Mouse (Mus musculus) T-cell, adult 2 months (primary cell): ENCODE data around the gene Syne3.
A peak's percentile ranks its signal among the peaks of the same experiment; 100 is the strongest.

ENCODE experiments used
- DNase-seq: peaks from one replicate; pipeline ENCODE4 v3.0.0; 2022; ENCODE audit warnings: low spot score

The Syne3 gene

GRCm38 (mm10) chr12:105009370-105010212, at the start of gene Syne3:
Gene Syne3, minus strand, starts transcription at chr12:105009809.
- DNase-seq, result peak; percentile 60

- DNase-seq, result no peak
These were observed 45.7 kb upstream of the Syne3 start for GRCm38 (mm10) chr12:105055308-105055707.

GRCm38 (mm10) chr12:105054041-105054440, 44.4 kb upstream of the Syne3 start:
- DNase-seq, result no peak

DNA sequence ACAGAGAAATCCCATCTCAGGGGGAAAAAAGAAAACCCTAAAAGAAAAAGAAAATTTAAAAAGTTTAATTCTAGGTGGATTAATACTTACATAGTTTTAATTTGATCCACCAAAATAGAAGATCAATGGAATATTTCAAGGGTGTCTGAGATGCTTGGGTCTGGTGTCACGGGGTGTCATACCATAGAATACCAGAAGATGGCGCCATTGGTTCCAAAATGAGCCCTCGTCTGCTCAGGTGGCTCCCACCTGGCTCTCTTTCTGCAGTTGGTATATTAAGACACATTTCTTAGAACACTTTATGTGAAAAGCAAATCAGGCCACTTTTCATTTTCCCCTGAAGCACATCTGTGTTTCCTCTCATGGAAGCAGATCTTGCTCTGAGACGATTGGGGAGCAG, 41.3 kb upstream of the Syne3 start:
- peak; percentile 31 for DNase-seq

GRCm38 (mm10) chr12:105049813-105050212, 40.2 kb upstream of the Syne3 start:
- DNase-seq, result no peak

- DNase-seq, result no peak
These were observed 38.8 kb upstream of the Syne3 start for GRCm38 (mm10) chr12:105048301-105048863.

GRCm38 (mm10) chr12:105044775-105045174, 35.2 kb upstream of the Syne3 start:
- DNase-seq, result no peak

DNA sequence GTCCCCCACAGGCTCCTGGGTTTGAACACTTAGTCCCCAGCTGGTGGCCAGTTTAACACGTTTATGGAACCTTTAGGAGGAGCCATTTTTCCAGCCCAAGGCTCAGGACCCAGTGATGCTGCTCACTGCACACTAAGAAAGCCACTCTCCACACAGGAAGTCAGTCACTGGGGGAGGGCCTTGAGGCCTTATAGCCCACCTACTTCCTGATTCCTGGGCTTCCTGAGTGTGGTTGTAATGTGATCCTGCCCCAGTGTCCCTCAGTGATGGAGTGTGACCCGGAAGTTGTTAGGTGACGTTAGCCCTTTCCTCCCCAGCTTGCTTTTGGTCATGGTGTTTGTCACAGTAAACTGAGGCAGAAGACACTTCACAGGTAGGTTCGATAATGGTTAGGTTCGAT, 33.5 kb upstream of the Syne3 start:
- no peak for DNase-seq

GRCm38 (mm10) chr12:105040950-105041349, 31.3 kb upstream of the Syne3 start:
- no peak for DNase-seq

GRCm38 (mm10) chr12:105039578-105040289, 30.1 kb upstream of the Syne3 start:
- no peak for DNase-seq

GRCm38 (mm10) chr12:105038918-105039317, 29.3 kb upstream of the Syne3 start:
- no peak for DNase-seq

GRCm38 (mm10) chr12:105038211-105038610, 28.6 kb upstream of the Syne3 start:
- DNase-seq, result no peak

- DNase-seq, result no peak
These were observed 24.6 kb upstream of the Syne3 start for GRCm38 (mm10) chr12:105034130-105034769.

GRCm38 (mm10) chr12:105032832-105033775, 23.5 kb upstream of the Syne3 start:
- peak; percentile 36 for DNase-seq

DNA sequence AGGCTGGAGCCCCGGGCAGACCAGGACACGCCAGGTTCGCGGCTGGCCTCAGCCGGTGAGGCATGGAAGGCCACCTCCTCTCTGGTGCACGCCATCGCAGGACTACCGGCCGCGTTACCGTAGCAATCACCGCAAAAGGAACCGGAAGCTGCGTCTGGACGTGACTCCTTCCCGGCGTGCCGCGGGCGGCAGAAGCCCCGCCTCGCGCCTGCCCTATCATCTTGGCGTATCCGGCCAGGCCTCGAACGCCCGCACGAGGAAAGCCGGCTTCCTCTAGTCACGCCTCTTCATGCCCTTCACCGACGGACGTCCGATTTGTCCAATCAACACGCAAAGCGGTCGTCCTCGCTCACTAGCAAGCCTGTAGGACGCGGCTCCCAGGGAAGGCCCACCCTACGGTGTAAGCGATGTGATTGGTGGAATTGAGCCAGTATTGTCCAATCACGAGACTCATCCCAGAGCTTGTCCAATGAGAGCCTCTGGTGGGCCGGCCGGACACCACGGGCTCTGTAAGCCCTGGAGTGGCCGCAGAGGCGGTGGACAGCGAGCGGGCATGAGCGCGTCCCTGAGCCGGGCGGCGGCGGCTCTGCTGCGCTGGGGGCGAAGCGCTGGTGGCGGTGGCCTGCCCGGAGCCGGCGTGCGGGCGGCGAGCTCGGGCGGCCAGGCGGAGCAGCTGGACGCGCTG, 22.7 kb upstream of the Syne3 start, which contains the start of gene Glrx5:
Gene Glrx5, plus strand, starts transcription at position 542 of the 685 bp plus-strand sequence.
- peak; percentile 99 for DNase-seq

DNA sequence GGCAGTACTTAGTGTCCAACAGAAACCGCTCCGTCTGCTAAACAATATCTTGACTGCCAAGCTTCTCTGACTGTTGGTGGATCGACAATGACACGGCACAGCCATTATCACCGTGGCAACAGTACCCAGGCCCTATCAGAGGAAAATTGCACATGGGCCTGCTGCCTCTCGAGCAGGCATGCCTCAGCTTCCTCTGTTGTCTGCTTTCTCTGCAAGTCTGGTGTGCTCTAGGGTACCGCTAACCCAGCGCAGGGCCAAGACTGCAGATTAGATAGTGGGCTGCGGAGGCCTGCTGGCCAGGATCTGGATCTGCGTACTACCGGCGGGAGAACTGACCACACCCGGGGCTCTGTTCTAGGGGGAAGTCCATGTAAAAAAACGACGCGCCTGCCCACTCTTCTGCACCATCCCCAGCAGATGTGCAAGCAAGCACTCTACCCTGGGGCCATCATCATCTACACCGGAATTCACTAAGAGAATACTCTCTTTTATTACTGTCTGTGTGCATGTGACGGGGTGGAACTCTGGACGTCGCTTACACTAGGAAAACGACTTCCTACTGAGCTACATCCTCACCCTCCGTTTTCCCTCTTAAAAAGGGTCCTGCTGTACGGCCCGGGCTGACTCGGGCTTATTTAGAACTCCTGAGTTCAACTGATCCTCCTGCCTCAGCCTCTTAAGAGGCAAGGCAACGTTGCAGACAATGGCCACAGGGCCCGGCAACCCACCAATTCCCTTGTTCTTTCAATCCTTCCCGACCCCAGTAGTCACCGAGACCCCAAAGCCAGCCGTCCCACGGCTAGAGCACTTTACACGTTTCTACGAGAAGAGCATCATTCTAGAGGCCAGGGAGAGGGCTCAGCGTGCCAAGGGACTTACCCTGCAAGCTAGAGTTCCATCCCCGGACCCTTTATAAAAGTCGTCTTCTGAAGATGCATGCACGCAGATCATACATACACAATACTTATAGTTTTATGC, 21.8 kb upstream of the Syne3 start:
- no peak for DNase-seq

- no peak for DNase-seq
These were observed 20.3 kb upstream of the Syne3 start for GRCm38 (mm10) chr12:105029890-105030289.

DNA sequence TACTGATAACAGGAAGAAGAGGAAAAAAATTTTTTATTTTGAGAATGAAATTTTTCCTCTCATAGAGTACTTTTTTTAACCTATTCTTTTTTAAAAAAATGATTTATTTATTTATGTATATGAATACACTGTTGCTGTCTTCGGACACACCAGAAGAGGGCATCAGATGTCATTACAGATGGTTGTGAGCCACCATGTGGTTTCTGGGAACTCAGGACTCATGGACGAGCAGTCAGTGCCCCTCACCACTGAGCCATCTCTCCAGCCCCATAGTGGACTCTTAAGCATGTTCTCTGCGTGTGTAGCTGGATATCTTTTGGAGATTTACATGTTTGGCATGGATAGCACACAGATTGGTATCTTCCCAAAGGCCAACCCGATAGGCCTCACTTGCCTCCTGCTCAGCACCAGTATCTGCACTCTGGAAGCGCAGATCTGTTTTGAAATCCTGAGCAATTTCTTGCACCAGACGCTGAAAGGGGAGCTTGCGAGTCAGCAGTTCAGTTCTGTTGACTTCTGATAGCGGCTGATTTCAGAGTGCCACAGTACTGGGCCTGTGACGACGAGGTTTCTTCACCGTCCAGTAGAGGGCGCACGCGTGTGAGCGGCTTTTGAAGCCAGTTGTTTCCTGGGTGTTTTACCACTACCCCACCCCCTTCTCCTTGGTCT, 17.8 kb upstream of the Syne3 start:
- peak; percentile 89 for DNase-seq
